Mouse (Mus musculus) heart, embryonic 13.5 days (tissue): ENCODE measurements around the gene Arhgef15. TPM values are rescaled to one million over a fixed set of nuclear protein-coding genes. Genes with fewer than 3 reads are reported as not detected.
A peak's percentile ranks its signal among the peaks of the same experiment; 100 is the strongest.

ENCODE experiments used
- ATAC-seq: fragments of 200-750 bp; cut with Nextera tagmentation; 2 replicates; pipeline ENCODE4 v1.8.0; 2017; ENCODE audit warnings: moderate TSS enrichment; ENCODE audit not compliant: insufficient number of reproducible peaks, low FRiP score, low TSS enrichment; ENCODE audit errors: extremely low read depth
- H3K27ac ChIP-seq: fragments of 300-500 bp; sonication (generic); replicated peaks from 2 replicates; pipeline ENCODE4 v1.5.1; 2015; ENCODE audit warnings: moderate library complexity, mild to moderate bottlenecking, inconsistent platforms
- H3K27me3 ChIP-seq: fragments of 300-500 bp; sonication (generic); replicated peaks from 2 replicates; pipeline ENCODE4 v1.6.1; 2015; ENCODE audit warnings: mild to moderate bottlenecking, inconsistent platforms
- H3K36me3 ChIP-seq: fragments of 300-500 bp; sonication (generic); 2 replicates; pipeline ENCODE4 v1.6.1; 2015; ENCODE audit warnings: mild to moderate bottlenecking, inconsistent platforms
- H3K4me1 ChIP-seq: fragments of 300-500 bp; sonication (generic); 2 replicates; pipeline ENCODE4 v1.6.1; 2015; ENCODE audit warnings: inconsistent platforms
- H3K4me2 ChIP-seq: fragments of 300-500 bp; sonication (generic); 2 replicates; pipeline ENCODE4 v1.6.1; 2015; ENCODE audit warnings: inconsistent platforms, mild to moderate bottlenecking, moderate library complexity
- H3K4me3 ChIP-seq: fragments of 300-500 bp; sonication (generic); 2 replicates; pipeline ENCODE4 v1.5.1; 2015; ENCODE audit warnings: moderate library complexity, mild to moderate bottlenecking, inconsistent platforms
- H3K9ac ChIP-seq: fragments of 300-500 bp; sonication (generic); 2 replicates; pipeline ENCODE4 v1.6.1; 2015; ENCODE audit warnings: inconsistent platforms, mild to moderate bottlenecking, moderate library complexity
- H3K9me3 ChIP-seq: fragments of 300-500 bp; sonication (generic); 2 replicates; pipeline ENCODE4 v1.6.1; 2016; ENCODE audit warnings: inconsistent platforms
- WGBS: fragments of 180-500 bp; shearing (Covaris S2); methylation state at CpG from one replicate; pipeline ENCODE4 v1.1.7; 2015; ENCODE audit warnings: mixed read lengths; 5-methylcytosine and 5-hydroxymethylcytosine counted together
- polyA plus RNA-seq: library from polyadenylated mRNA; unstranded; fragments of >200 nt; fragmentation: Nextera tagmentation; extraction: Ambion mirVana; gene quantifications from 2 replicates; pipeline ENCODE4 v1.2.1, GENCODE M21; 2015

The Arhgef15 gene
- polyA plus RNA-seq, 1 experiment from 2014 or later, result 11.5 TPM

GRCm38 (mm10) chr11:68902047-68902364 is 55.3 kb downstream of the Arhgef15 start:
- Histone ChIP-seq H3K9me3 (no peaks in the 10 kb centered on the region), H3K9ac (peak overlapping the region; percentile 93), H3K27ac (peak overlapping the region; percentile 90), H3K4me2 (peak overlapping the region; percentile 82), H3K27me3 (peaks cover 10% of the 10 kb centered on the region), H3K4me3 (peak overlapping the region; percentile 78), H3K4me1 (peaks cover 13% of the 10 kb centered on the region), H3K36me3 (peaks cover 46% of the 10 kb centered on the region)
- ATAC-seq, result no peak
- under 1% methylated on average over 10 of the region's 10 CpGs for WGBS

GRCm38 (mm10) chr11:68901351-68902046 is 55.8 kb downstream of the Arhgef15 start, which contains the start of gene Rpl26:
Gene Rpl26, plus strand, starts transcription at chr11:68901583.
- peak within 1 kb of the TSS; percentile 78 for H3K4me3 ChIP-seq
- peaks cover 41% of the 10 kb centered on the region for H3K36me3 ChIP-seq
- peak within 1 kb of the TSS; percentile 93 for H3K9ac ChIP-seq
- peak within 1 kb of the TSS; percentile 82 for H3K4me2 ChIP-seq
- H3K9me3 ChIP-seq, result no peaks in the 10 kb centered on the region
- H3K4me1 ChIP-seq, result peaks cover 13% of the 10 kb centered on the region
- H3K27me3 ChIP-seq, result peaks cover 10% of the 10 kb centered on the region
- peak; percentile 80 for ATAC-seq
- under 1% methylated on average over 52 of the region's 52 CpGs for WGBS
- peak within 1 kb of the TSS; percentile 90 for H3K27ac ChIP-seq

- Histone ChIP-seq H3K4me1 (peaks cover 13% of the 10 kb centered on the region), H3K27ac (no peak overlapping the region), H3K4me3 (peak overlapping the region; percentile 78), H3K9ac (peak overlapping the region; percentile 78), H3K27me3 (peaks cover 10% of the 10 kb centered on the region), H3K4me2 (peak overlapping the region; percentile 82), H3K9me3 (no peaks in the 10 kb centered on the region), H3K36me3 (peaks cover 33% of the 10 kb centered on the region)
- 24% methylated on average over 31 of the region's 31 CpGs for WGBS
- no peak for ATAC-seq
Measured at GRCm38 (mm10) chr11:68900519-68901350, 56.5 kb downstream of the Arhgef15 start.

- Histone ChIP-seq H3K4me2 (no peak overlapping the region), H3K9me3 (no peaks in the 10 kb centered on the region), H3K9ac (no peak overlapping the region), H3K27ac (no peak overlapping the region), H3K36me3 (peaks cover 24% of the 10 kb centered on the region), H3K4me1 (peaks cover 13% of the 10 kb centered on the region), H3K4me3 (no peak overlapping the region), H3K27me3 (peaks cover 10% of the 10 kb centered on the region)
- WGBS, result 82% methylated on average over 8 of the region's 8 CpGs
- ATAC-seq, result no peak
Measured at GRCm38 (mm10) chr11:68899815-68900214, 57.5 kb downstream of the Arhgef15 start.

- Histone ChIP-seq H3K27ac (no peak overlapping the region), H3K9me3 (no peaks in the 10 kb centered on the region), H3K4me2 (no peak overlapping the region), H3K4me1 (peaks cover 13% of the 10 kb centered on the region), H3K9ac (no peak overlapping the region), H3K36me3 (peaks cover 14% of the 10 kb centered on the region), H3K27me3 (peaks cover 10% of the 10 kb centered on the region), H3K4me3 (no peak overlapping the region)
- WGBS, result 67% methylated on average over 6 of the region's 6 CpGs
- ATAC-seq, result no peak
Measured at GRCm38 (mm10) chr11:68898790-68899189, 58.5 kb downstream of the Arhgef15 start.

GRCm38 (mm10) chr11:68897838-68898237 is 59.4 kb downstream of the Arhgef15 start:
- H3K27ac ChIP-seq, result no peak overlapping the region
- H3K36me3 ChIP-seq, result peaks cover 4% of the 10 kb centered on the region
- ATAC-seq, result no peak
- H3K9ac ChIP-seq, result no peak overlapping the region
- no peaks in the 10 kb centered on the region for H3K9me3 ChIP-seq
- WGBS, result 70% methylated on average over 6 of the region's 6 CpGs
- H3K4me1 ChIP-seq, result peaks cover 11% of the 10 kb centered on the region
- no peak overlapping the region for H3K4me2 ChIP-seq
- no peak overlapping the region for H3K4me3 ChIP-seq
- H3K27me3 ChIP-seq, result peaks cover 17% of the 10 kb centered on the region

- Histone ChIP-seq H3K9ac (no peak overlapping the region), H3K4me2 (no peak overlapping the region), H3K4me1 (peaks cover 10% of the 10 kb centered on the region), H3K27me3 (peaks cover 18% of the 10 kb centered on the region), H3K9me3 (no peaks in the 10 kb centered on the region), H3K27ac (no peak overlapping the region), H3K4me3 (no peak overlapping the region), H3K36me3 (no peaks in the 10 kb centered on the region)
- WGBS, result 44% methylated on average over 4 of the region's 4 CpGs
- ATAC-seq, result no peak
Measured at GRCm38 (mm10) chr11:68897120-68897519, 60.2 kb downstream of the Arhgef15 start.

- 85% methylated on average over 5 of the region's 5 CpGs for WGBS
- Histone ChIP-seq H3K4me1 (peaks cover 10% of the 10 kb centered on the region), H3K4me2 (no peak overlapping the region), H3K9me3 (no peaks in the 10 kb centered on the region), H3K36me3 (no peaks in the 10 kb centered on the region), H3K27ac (no peak overlapping the region), H3K9ac (no peak overlapping the region), H3K4me3 (no peak overlapping the region), H3K27me3 (peaks cover 18% of the 10 kb centered on the region)
- no peak for ATAC-seq
Measured at GRCm38 (mm10) chr11:68896247-68896646, 61.0 kb downstream of the Arhgef15 start.

GRCm38 (mm10) chr11:68893911-68894464 is 63.3 kb downstream of the Arhgef15 start:
- H3K4me3 ChIP-seq, result no peak overlapping the region
- H3K36me3 ChIP-seq, result no peaks in the 10 kb centered on the region
- H3K9me3 ChIP-seq, result no peaks in the 10 kb centered on the region
- no peak overlapping the region for H3K9ac ChIP-seq
- no peak for ATAC-seq
- 0 out of 2 replicates have a peak, but pooled peaks cover 8% of the 10 kb centered on the region for H3K27me3 ChIP-seq
- no peak overlapping the region for H3K4me2 ChIP-seq
- H3K4me1 ChIP-seq, result peaks cover 11% of the 10 kb centered on the region; the same call in 1 of the 2 replicates
- no peak overlapping the region for H3K27ac ChIP-seq
- 59% methylated on average over 12 of the region's 12 CpGs for WGBS
